Mouse (Mus musculus) lung, adult 2 months (tissue): ENCODE data around the gene Inhbe. TPM values are rescaled to one million over a fixed set of nuclear protein-coding genes. Genes with fewer than 3 reads are reported as not detected.

Experiments
- DNase-seq: peaks from one replicate; pipeline ENCODE4 v3.0.0; 2022
- H3K4me1 ChIP-seq: fragments of 200-500 bp; 2 replicates; pipeline ENCODE4 v1.6.1; 2011; ENCODE audit warnings: low read length; ENCODE audit not compliant: control insufficient read depth, insufficient read depth
- H3K4me3 ChIP-seq: fragments of 200-500 bp; replicated peaks from 2 replicates; pipeline ENCODE3; 2011; ENCODE audit warnings: low read depth, mild to moderate bottlenecking, control low read depth, low read length; ENCODE audit errors: extremely low read depth
- CTCF ChIP-seq: fragments of 200-500 bp; IDR thresholded peaks from 2 replicates; pipeline ENCODE4 v1.5.1; 2011; ENCODE audit warnings: mild to moderate bottlenecking, low read length, control low read depth; ENCODE audit not compliant: insufficient read depth
- POLR2A ChIP-seq: fragments of 200-500 bp; IDR thresholded peaks from 2 replicates; pipeline ENCODE4 v1.6.1; 2011; ENCODE audit warnings: low read depth, mild to moderate bottlenecking, control low read depth, low read length, borderline replicate concordance; ENCODE audit errors: extremely low read depth
- WGBS: fragments of 180-500 bp; shearing (Covaris S2); methylation state at CpG from one replicate; pipeline ENCODE4 v1.1.7; 2018; 5-methylcytosine and 5-hydroxymethylcytosine counted together
- polyA plus RNA-seq: library from polyadenylated mRNA; depleted of rRNA; stranded (reverse); fragments of >200 nt; gene quantifications from 2 replicates; pipeline ENCODE4 v1.2.3, GENCODE M21; 2012; rRNA removed

Inhbe gene
- polyA plus RNA-seq = 0.02 TPM in 1 of 2 replicates, not detected in the other

DNA sequence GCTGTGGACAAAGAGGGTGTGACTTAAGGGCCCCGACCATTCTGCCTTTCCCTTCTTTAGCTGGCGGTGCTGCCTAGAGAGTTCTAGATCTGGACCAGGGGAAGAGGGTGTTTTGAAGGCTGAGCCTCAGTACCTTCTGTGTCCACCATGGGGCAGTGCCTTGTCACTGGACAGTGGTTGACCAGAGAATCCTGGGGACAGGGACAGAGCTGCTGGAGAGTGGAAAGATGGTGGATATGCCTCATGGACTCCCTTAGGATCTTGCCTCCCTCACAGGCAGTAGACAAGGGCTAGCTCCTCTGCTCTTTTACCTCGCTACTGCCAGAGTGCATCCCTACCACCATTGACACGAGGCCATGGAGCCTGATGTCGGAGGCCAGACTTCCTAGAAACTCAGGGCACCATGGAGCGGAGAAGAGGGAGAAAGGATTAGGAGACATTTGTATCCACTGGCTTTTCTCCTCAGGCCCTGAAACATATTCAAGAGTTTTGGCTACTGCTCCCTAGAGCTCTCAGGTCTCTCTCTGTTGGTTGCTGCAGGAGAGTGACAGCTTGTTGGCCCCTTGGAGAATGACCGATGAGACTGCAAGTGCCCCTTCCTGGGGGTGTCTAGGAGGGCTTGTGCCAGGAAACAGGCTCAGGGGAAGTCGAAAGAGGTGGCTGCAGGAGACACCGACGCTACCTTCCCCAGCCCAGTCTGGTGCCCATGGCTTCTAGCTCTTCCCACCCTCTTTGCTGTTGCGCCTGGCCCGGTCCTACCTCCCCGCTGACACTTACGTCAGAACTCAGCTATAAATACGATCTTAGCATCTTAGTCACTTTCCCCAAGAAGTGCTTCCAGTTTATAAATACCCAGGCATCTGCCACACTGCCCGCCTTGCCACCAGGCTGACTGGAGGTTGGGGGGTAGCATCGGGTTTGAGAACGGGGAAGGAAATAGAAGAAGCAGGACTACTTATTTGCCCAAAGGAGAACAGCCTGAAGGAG is at the start of gene Inhbe:
TSS of gene Inhbe (minus strand) at position 503 of the 987 bp plus-strand sequence.
- DNase-seq = no peak
- no peaks in the 10 kb centered on the region for H3K4me1 ChIP-seq
- WGBS = 59% methylated on average over 18 of the region's 18 CpGs
- no peak within 1 kb of the TSS for H3K4me3 ChIP-seq
- TF ChIP-seq CTCF (peak; percentile 27; the same call in 1 of the 2 replicates), POLR2A (no peak)

DNA sequence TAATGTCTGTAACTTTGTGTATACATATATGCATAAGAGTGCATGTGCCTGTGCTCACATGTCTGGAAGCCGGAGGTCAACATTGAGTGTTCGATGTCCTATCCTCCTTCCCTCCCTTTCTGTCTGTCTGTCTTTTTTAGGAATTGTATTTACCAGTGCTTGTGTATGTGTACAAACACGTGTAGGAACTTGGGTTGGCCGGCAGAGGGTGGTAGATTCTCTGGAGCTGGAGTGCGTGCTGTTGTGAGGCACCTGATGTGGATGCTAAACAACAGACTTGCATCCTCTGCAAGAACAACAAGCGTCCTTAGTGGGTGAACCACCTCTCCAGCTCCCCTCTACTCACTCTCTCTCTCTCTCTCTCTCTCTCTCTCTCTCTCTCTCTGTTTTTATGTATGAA is 37.6 kb upstream of the Inhbe start:
- Histone ChIP-seq H3K4me1 (no peaks in the 10 kb centered on the region), H3K4me3 (no peak overlapping the region)
- DNase-seq = no peak
- no peak for TF ChIP-seq CTCF
- no peak for TF ChIP-seq POLR2A
- 81% methylated on average over 6 of the region's 6 CpGs for WGBS

DNA sequence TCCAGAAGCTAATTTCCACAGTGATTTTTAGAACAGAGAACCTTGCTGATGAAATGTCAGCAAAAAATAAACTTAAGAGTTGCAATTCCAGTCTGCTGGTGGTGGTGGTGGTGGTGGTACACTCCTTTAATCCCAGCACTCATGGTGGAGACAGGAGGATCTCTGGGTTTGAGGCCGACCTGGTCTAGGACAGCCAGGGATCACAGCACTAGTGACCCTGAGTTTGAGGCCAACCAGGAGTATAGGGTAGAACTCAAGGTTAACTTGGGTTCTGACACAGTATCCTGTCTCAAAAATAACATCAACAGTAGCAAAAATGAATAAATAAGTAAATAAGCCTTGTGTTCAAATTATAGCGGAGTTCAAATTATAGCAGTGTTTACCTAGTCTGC is 27.5 kb upstream of the Inhbe start:
- Histone ChIP-seq H3K4me1 (peaks cover 11% of the 10 kb centered on the region), H3K4me3 (peak overlapping the region; percentile 24)
- no peak for TF ChIP-seq CTCF
- no peak for TF ChIP-seq POLR2A
- WGBS = 45% methylated on average over 2 of the region's 2 CpGs
- DNase-seq = no peak

GRCm38 (mm10) chr10:127380767-127381742 is 26.8 kb upstream of the Inhbe start:
- H3K4me3 ChIP-seq = peak overlapping the region; percentile 86
- no peak for TF ChIP-seq POLR2A
- TF ChIP-seq CTCF = no peak
- WGBS = 6% methylated on average over 43 of the region's 79 CpGs
- DNase-seq = peak; percentile 65
- H3K4me1 ChIP-seq = peaks cover 11% of the 10 kb centered on the region

DNA sequence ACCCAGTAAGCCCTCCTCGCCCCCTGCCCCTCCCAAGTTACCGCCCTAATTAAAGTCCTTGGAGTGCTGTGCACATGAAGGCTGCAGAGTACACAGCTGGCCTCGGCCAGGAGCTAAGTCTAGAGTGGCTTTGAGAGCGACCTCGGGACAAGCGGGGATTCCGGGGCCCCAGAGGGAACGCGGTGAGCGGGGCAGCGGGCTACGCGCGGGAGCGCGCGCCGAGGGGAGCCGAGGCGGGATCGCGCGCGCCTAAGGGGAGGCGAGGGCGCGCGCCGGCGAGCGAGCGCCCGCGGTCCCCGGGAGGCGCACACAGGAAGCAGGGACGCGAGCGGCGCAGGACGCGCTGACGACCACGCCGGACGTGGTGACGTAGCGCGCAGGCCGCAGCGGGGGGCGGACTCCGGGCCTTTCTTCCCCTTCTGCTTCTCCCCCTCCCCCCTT is 26.1 kb upstream of the Inhbe start, which contains the start of gene R3hdm2:
TSS of gene R3hdm2 (plus strand) at position 77 of the 441 bp plus-strand sequence.
- TF ChIP-seq POLR2A = peak; percentile 27; the same call in 1 of the 2 replicates
- TF ChIP-seq CTCF = no peak
- peak; percentile 83 for DNase-seq
- Histone ChIP-seq H3K4me3 (peak within 1 kb of the TSS; percentile 86), H3K4me1 (peaks cover 11% of the 10 kb centered on the region)
- WGBS = under 1% methylated on average over 53 of the region's 53 CpGs

DNA sequence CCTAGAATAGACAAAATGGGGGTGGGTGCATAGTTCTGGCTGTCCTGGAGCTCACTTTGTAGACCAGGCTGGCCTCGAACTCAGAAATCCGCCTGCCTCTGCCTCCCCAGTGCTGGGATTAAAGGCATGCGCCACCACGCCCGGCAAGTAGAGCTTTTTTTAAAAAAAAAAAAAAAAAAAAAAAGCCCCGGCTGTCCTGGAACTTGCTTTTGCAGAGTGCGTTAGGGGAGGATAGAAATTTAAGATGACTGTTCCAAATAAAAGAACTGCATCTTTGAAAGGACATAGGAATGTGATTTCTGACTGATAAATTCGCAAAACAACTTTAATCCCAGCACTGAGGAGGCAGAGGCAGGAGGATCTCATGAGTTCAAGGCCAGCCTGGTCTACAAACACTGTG is 25.4 kb upstream of the Inhbe start:
- no peak for TF ChIP-seq POLR2A
- no peak for TF ChIP-seq CTCF
- WGBS = 78% methylated on average over 8 of the region's 8 CpGs
- H3K4me3 ChIP-seq = peak overlapping the region; percentile 86

DNA sequence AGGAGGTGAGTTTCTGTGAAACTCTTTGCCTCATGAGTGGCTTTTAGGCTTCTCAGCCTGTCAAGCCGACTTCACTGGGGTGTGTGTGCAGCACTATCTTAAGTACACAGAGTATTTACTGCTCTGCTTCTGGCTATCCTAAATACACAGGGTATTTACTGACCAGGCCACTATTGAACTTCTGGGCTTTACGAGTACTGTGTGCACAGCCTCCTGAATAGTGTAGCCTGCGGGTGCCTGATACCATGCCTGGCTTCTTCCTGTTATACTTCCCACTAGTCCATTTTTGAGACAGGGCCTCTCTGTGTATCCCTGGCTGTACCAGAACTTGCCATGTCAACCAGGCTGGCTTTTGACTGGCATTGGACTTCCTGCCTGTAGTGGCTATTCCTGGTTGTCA is 23.5 kb upstream of the Inhbe start:
- DNase-seq = no peak
- 57% methylated on average over 3 of the region's 3 CpGs for WGBS
- Histone ChIP-seq H3K4me1 (peaks cover 8% of the 10 kb centered on the region), H3K4me3 (no peak overlapping the region)
- TF ChIP-seq POLR2A (no peak), CTCF (no peak)

More for the DNA sequence above, 25.4 kb upstream of the Inhbe start:
- peaks cover 10% of the 10 kb centered on the region for H3K4me1 ChIP-seq
- no peak for DNase-seq

GRCm38 (mm10) chr10:127371023-127371422 is 16.8 kb upstream of the Inhbe start:
- DNase-seq = no peak
- H3K4me1 ChIP-seq = no peaks in the 10 kb centered on the region
- TF ChIP-seq CTCF = no peak
- TF ChIP-seq POLR2A = no peak
- 73% methylated on average over 2 of the region's 2 CpGs for WGBS
- no peak overlapping the region for H3K4me3 ChIP-seq
